Mouse (Mus musculus): ENCODE measurements around the gene Cilp2.
A peak's percentile ranks its signal among the peaks of the same experiment; 100 is the strongest.

Gene Cilp2

DNA sequence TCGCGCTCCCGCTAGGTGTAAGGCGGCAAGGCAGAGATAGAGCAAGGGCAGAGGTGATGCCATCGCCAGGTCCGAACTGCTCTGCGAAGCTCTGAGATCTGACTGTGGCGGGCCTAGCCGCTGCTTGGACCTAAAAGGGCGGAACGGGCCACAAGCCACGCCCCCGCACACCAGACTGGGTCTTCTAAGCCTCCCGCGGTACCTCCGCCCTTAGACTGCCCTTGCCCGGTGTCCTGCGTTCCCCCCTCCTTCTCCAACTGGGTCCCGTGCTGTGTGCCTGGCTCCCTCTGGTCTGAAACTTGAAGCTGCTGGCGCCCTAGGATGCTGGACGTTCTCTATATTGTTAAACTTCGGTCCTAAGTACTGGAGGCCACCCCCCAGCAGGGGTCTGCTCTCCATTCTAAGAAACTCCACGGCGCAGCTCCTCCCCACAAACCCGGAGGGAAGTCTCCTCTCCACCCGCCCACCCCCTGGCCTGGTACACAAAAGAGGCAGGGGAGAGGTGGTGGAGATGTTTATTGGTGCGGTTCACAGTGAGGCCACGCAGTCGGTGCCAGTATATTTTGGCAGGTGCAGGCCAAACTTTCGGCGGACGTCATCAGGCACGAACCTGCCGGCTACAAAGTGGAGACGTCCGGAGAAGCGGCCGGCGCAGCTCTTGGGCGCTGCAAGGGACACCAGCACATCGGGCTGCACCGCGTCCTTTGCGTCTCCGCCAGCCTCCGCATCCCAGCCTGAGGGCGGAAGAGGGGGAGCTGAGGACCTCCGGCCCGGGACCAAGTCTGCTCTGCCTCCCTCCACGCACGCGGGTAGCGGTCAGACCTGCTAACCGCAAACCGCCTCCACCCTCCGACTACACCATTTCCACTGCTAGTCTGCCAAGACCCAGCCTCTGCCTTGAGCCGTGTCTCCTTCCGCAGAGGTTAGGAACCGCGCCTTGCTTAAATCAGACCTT lies at the start of gene Cilp2:
Gene Cilp2 (minus strand): TSS at position 399 of the 955 bp plus-strand sequence.
- peak in 1 of 2 experiments; percentile 66 for DNase-seq (ENCODE audit: low spot score in 2 of 2)

DNA sequence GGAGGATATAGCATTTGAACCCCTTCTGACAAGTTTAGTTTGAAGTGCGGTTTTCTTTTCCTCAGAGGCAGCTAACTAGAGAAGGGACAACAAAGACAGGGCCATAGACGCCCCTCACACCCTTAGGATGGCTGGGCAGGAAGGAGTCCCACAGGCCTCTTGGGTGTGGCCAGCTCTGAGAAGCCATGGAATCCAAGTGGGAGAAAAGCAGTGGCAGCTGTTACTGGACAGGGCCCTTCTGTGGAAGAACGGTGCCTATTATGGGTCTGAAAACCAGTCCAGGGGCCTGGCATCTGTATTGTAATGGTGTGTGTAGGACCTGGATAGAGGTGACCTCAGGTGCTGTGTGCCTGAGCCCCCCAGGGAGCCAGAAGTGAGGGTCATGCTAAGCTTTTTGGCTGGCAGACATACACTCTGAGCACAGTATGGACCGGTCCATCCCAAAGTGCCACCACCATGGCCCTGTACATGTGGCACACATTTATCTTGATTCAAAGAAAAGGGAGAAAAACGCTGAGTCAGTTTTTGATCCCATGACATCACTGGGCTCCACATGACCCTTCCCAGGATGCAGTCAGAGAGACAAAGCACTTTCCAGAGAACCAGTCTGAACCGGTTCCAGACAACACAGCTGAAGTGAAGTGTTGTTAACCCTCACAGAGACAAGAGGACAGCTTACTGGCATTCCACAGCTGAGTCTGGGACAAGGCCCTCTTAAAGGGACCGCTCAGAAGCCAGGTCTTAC lies 48.7 kb upstream of the Cilp2 start:
- no peak for DNase-seq (ENCODE audit: low spot score in 2 of 2)

DNA sequence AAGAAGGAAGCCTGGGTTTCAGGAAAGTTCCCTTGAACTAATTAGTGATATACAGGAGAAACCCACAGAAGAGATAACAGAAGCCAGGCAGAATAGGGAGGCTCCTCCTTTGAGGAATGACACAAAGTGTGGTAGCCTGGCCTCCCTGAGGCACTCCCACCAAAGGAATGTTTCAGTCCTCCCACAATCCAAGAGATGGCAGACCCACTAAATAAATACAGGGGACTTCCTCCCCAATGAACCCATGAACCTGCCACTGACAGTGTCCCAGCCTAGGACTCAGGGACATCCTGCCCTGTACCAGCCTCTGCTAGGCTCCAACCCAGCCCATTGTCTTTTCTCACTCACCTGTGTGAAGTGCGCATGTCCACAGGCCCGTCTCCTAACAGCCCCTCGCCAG lies 47.9 kb upstream of the Cilp2 start:
- no peak for DNase-seq (ENCODE audit: low spot score in 2 of 2)

DNA sequence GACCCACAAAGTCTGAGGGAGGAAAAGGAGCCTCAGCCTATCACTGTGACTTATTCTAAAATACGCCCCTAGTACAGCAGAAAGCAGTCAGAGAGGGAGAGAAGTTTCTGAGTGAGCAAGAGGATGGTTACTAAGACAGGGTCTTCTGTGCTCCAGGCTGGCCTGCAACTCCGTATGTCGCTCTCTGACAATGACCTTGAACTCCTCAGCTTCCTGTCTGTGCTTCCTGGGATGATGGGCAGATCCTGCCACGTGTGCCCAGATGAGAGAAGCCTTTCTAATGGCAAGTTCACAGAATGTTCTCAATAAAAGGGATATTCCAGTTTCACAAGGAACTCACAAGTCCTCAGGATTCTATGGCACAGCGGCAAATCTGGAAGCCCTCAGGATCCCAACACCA lies 47.1 kb upstream of the Cilp2 start:
- DNase-seq (ENCODE audit: low spot score in 2 of 2): no peak

DNA sequence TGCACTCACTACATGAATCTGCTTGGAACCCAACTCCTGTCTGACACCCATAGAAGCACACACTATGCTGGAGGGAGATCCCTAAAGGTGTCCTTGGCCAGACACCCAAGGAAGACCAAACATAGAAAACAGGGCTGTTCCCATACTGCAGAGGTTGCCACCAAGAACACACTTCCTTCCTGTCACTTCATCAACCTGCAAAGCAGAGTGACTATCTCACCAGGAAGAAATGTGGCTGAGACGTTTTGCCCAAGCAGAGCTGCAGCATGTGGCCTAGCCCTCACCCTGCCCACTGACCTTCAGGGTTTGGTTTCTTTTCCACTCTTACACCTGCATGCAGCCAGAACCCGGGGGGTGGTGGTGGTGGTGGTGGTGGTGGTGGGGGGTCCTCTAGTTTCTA lies 46.3 kb upstream of the Cilp2 start:
- DNase-seq (ENCODE audit: low spot score in 2 of 2): no peak

DNA sequence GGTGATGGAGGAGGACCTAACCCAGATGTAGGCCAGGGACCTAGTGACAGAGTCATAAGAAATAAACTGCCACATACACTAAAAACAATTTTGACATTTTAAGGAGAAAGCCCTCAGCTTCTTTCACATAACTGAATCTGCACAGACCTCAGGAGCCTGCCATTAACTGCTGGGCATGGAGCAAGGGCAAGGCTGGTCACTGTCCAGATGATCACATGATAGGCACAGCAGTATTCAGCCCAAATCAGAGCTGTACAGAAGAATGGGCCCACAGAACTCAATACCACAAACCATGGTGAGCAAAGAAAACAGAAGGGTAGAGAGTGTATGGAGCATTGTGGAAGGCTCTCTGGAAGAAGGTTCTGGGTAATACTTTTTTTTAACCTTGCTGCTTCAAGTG lies 39.4 kb upstream of the Cilp2 start:
- no peak for DNase-seq (ENCODE audit: low spot score in 2 of 2)

DNA sequence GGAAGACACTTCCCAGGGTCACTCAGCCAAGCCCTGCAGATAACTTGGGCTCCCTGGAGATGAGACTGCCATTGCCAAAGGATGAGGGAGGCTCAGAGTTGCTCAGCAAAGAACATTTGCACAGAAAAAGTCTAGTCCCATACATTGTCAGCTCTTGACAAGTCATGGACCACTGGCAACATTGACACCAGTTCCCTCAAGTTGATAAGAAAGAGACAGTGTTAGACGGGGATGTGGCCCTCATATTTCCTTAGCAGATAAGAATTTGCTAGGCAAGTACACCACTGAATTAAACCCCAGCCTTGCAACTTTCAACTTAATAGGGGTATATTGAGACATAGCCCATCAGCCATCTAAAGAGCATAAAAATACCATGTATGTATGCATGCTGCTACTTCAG lies 36.5 kb upstream of the Cilp2 start:
- DNase-seq (ENCODE audit: low spot score in 2 of 2): no peak

DNA sequence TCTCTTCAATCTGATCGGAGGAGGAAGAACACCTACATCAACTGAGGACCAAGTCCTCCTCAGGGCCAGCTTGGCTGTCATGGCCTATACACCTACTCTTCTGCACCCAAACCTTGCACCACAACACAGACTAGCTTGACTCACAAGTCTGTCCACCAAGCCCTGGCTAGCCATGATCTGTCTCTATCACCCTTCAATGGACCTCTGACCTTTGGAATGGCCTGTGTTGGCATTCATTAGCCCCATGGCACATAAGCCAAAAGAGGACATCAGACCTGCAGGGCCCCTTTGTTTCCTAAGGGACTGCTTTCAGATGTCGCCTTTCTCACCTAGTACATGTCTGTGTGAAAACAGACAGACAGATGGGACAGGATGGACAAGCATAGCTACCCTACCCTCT lies 33.7 kb upstream of the Cilp2 start:
- DNase-seq (ENCODE audit: low spot score in 2 of 2): no peak

DNA sequence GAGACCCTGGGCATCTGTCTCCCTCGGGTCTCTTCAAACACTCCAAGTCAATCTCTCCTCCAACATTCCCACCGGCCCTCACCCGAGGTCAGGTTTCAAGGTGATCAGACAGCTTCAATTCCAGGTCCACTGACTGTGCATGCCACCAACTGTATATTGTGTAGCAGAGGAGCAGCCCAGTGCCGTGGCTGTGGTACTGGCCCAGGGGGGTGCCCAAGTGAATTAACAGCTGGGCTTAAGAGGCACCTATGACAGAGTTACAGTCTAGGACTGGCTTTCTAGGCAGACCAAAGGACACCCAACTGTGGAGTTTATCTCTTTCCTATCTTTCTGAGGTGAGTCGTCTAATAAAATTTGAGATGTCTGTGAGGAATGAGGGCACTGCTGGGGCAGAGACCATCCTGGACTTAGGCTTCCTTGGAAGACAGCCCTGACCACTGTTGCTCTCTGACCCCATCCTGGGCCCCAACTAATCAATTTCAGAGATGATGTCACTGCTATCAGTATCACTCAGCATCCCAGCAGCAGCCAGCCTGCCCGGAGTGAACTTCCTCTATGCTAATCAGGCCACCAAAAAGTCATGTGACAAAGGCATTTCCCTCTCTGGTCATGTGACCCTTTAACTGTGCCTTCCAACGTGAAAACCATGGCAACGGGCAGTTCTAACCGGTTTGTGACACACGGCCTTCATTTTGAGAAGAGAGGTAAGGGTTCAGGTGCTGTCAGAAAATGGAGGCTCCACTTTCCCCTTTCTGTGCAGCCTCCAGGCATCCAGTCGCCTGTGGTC lies 32.6 kb upstream of the Cilp2 start:
- peak; percentile 76 to 83 for DNase-seq (ENCODE audit: low spot score in 2 of 2)

DNA sequence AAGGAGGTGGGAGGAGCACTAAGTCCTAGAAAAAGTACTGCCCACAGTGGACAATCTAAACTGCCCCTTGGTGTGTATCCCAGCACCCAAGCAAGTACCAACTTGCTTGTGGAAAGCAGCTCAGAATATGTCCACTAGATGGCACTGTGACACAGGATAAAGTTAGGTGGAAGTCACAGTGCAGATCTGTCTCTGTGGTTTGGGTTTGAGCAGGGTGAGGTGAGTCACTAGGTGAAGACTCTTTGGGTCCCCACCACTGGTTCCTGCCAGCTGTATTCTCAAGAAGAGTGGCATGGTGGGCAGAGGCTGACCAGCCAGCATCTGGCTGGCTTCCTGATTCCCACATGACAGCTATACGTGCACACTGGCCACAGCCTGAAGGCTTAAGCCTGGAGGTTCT lies 31.5 kb upstream of the Cilp2 start:
- DNase-seq (ENCODE audit: low spot score in 2 of 2): peak; percentile 83 to 91

DNA sequence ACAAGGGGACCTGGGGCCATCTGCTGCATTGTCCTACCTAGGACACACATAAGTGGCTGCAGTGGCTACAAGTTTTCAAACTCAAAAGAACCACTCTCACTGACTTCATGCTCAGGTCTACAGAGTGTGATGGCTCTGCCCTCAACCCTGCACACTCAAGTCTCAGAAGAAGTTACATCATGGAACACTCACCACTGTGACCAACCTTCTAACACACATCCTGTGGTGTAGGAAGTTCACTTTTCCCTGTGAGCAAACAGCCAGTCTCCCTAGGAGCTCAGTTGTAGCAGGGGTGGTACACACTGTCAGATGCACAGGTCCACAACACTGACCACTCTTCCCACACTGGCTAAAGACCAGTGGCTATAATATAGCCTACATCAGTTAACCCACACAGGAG lies 31.0 kb upstream of the Cilp2 start:
- DNase-seq (ENCODE audit: low spot score in 2 of 2): no peak

DNA sequence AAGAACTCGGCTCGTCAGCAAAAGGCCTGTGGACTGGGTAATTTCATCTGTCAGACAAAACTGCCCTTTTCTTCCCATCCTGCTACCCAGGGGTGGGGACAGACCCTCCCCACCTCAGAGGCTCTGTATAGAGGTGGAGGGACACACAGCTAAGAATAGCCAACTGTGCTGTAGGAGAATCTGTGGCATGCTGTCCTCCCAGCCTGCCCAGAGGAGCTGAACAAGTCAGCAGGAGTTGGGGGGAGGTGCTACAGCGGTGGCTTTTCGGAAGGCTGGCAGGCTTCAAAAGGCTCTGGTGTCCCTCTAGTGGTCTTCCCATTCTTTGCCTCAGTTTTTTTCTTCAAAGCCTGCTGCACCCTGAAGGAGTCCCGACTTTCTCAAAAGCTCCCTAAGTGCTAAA lies 28.3 kb upstream of the Cilp2 start:
- DNase-seq (ENCODE audit: low spot score in 2 of 2): no peak

DNA sequence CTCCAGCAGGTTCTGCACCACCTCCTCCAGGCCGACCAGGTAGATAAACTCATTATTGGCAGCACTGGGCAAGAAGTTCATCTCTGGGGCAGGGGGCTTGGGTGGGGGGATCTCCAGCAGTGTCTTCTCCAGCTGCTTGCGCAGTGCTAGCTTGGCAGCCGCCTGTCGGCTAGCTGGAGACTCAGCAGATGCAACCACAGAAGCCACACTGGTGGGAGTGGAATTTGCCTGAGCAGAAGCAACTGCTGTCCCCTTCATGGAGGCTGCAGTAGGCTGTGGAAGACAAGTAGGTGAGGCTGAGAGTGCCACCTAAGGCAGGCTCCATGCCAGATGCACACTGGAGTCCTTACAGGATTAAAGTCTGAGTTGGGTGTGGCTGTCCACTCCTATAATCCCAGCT lies 27.0 kb upstream of the Cilp2 start:
- no peak for DNase-seq (ENCODE audit: low spot score in 2 of 2)

DNA sequence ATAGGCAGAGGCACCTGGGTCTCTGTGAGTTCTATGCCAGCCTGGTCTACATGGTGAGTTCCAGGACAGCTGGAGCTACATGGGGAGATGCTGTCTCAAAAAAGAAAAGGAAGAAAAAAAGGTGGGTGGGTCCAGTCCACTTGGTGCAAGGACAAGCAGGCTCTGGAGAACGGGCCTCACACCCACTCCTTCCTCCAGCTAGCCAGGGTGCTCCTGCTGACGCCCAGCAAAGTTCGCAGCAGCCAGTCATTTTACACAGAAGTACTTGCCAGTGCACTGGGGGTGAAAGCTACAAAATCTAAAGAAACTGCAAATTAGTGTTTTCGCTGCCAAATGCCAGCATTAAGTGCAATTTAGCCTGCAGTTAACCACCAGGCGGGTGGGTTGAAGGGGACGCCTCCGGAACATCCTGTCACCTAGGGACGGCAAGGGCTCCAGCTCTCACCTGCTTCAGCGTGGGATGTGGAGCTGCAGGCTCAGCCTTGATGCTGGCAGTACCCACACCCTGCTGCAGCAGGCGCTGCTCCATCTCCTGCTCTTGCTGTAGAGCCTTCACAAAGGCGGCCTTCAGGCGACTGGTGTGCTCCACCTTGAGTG lies 25.1 kb upstream of the Cilp2 start:
- no peak for DNase-seq (ENCODE audit: low spot score in 2 of 2)

DNA sequence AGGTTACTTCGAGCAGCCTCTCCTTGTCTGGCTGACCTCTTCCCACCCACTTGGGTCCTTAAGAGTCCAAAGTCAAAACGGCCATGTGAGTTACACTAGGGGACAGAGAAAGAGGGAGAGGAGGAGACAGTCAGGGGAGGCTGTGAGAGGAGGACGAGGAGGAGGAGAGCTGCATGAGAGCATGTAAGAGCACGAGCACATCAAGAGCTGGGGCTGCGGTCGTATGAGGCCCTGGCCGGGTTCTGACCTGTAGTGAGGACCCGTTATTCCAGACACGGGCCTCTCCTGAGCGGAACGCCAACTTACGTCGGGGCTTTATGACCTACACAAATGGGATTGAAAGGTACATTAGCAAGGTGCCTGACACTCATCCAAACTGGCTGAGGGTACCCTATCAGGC lies 24.4 kb upstream of the Cilp2 start:
- DNase-seq (ENCODE audit: low spot score in 2 of 2): no peak

DNA sequence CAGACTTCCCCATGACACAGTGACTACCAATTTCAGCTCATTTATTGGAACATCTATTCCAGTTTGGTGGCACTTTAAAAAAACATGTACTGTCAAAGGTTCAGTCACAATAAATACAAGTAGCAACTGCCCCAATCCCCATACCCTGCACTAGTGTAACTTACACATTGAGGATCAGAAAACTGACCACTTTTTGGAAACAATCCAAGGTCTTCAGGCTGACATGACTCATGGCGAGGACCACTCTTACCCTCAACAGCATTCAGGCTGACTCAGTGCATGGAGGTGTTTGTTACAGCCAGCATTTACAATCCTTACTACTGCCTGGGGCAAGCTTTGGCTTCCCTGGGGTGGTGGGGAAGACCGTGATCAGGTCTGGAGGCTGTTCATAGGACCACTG lies 19.6 kb upstream of the Cilp2 start:
- no peak for DNase-seq (ENCODE audit: low spot score in 2 of 2)

DNA sequence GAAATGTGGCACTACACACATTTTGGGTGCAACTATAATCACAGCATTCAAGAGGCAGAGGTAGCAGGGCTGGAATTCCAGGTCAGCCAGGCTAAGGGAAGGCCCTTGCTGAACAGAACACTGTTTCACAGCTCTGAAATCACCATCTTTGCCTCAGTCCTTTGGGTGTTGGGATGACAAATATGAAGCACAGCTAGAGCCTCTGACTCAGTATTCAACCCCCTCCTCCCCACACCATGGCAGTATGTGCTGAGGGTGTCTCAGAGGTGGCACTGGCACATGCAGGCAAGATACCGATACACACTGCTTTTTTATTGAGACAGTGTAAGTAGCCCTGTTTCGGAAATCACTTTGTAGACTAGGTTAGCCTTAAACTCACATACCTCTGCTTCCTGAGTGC lies 18.8 kb upstream of the Cilp2 start:
- no peak for DNase-seq (ENCODE audit: low spot score in 2 of 2)

DNA sequence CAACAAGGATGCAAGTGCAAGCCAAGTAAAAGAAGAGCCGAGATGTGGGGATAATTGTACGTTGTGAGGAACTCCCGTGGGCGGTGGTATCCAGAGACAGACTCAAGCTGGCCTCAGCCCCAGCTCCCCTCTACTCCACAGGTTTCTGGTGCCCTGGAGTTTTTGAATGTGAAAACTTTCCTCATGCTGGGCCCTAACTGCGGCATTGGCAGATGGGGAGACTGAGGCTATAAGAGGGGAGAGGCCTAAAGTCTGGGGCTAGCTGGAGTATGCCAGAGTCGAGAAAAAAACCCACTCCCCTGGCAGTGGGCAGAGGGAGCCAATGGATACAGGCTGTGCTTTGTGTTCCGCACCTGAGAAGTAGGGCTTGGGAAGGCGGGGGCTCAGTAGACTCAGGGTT lies 16.6 kb upstream of the Cilp2 start:
- no peak for DNase-seq (ENCODE audit: low spot score in 2 of 2)

DNA sequence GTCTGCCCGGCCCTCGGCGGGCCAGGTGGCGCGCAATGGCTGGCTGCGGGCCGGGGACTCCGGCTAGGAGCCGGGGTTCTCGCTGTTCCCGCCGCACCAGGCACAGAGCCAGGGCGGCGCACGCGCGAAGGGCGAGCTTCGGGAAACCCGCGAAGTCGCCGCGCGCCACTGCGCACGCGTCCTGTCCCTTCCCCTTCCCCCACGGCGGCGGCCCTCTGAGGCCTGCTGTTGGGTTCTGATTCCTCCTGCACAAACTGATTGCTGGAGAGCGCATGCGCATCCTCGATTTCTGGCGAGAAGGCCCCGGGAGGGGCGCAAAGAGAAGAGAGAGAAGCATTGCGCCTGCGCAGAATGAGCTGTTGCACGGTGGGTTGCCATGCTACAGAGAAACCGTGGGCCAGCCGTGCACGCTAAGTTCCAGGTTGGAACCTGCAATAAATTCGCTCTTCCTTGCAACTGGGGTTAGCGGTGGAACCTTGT lies 15.6 kb upstream of the Cilp2 start:
- DNase-seq (ENCODE audit: low spot score in 2 of 2): peak; percentile 97 to 99

DNA sequence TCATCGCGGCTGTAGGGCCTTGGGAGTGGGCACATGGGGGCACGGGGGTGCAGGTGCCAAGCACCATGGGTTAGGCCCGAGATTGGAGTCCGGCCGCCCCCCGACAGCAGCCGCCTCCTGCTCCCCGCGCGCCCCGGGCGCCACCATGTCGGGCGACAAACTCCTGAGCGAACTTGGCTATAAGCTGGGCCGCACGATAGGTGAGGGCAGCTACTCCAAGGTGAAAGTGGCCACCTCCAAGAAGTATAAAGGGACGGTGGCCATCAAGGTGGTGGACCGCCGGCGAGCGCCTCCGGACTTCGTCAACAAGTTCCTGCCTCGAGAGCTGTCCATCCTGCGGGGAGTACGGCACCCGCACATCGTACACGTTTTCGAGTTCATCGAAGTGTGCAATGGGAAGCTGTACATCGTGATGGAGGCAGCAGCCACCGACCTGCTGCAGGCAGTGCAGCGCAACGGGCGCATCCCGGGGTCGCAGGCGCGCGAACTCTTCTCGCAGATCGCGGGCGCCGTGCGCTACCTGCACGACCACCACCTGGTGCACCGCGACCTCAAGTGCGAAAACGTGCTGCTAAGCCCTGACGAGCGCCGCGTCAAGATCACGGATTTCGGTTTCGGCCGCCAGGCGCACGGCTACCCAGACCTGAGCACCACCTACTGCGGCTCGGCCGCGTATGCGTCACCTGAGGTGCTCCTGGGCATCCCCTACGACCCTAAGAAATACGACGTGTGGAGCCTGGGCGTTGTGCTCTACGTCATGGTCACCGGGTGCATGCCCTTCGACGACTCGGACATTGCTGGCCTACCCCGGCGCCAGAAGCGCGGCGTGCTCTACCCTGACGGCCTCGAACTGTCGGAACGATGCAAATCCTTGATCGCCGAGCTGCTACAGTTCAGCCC lies 14.9 kb upstream of the Cilp2 start, which contains the start of the genes Tssk6, Ndufa13 and Yjefn3:
Gene Tssk6 (plus strand): TSS at position 22 of the 900 bp plus-strand sequence.
Gene Ndufa13 (minus strand): TSS at position 396 of the 900 bp plus-strand sequence.
Gene Yjefn3 (minus strand): TSS at position 550 of the 900 bp plus-strand sequence.
- peak; percentile 54 to 84 for DNase-seq (ENCODE audit: low spot score in 2 of 2)

Measured in spleen, postnatal 4 days (tissue).